Mouse (Mus musculus) limb, embryonic 11.5 days (tissue): Measurements from ENCODE around the gene Ttyh1. TPM values are rescaled to one million over a fixed set of nuclear protein-coding genes. Genes with fewer than 3 reads are reported as not detected.

Experiments
- polyA plus RNA-seq: library from polyadenylated mRNA; unstranded; fragments of >200 nt; fragmentation: Nextera tagmentation; extraction: Ambion mirVana; gene quantifications from 2 replicates; pipeline ENCODE4 v1.2.1, GENCODE M21; 2014

Gene Ttyh1
- polyA plus RNA-seq, 1 experiment from 2014 or later, result 1.4 TPM

Other genes starting within 250 kb of the Ttyh1 start
- not detected in 2 replicates for gene Gm14548, start 221.3 kb upstream of the Ttyh1 start, polyA plus RNA-seq
- 0.13 TPM in 1 of 2 replicates, not detected in the other for gene Lilra6, start 203.9 kb upstream of the Ttyh1 start, polyA plus RNA-seq
- 0.18 and 0.55 TPM in 2 replicates for gene Lair1, start 56.2 kb upstream of the Ttyh1 start, polyA plus RNA-seq
- 47.6 and 49.7 TPM in 2 replicates for gene Leng8, start 17.6 kb downstream of the Ttyh1 start, polyA plus RNA-seq
- 1.0 and 1.2 TPM in 2 replicates for gene Leng9, start 31.0 kb downstream of the Ttyh1 start, polyA plus RNA-seq
- 29.4 and 35.1 TPM in 2 replicates for gene Cdc42ep5, start 45.5 kb downstream of the Ttyh1 start, polyA plus RNA-seq
- not detected in 2 replicates for gene Lilra5, start 118.3 kb downstream of the Ttyh1 start, polyA plus RNA-seq
- gene Ncr1, start 218.3 kb downstream of the Ttyh1 start, polyA plus RNA-seq, result not detected in 2 replicates